Mouse (Mus musculus) skeletal muscle tissue, adult 2 months (tissue): ENCODE results near the gene Chn2.
"Not testable (repeated sequence)": the region's sequence is repeated elsewhere in the genome, so short reads cannot be mapped to it uniquely, and the experiment has no call there.

Experiments
- DNase-seq: peaks from one replicate; pipeline ENCODE4 v3.0.0-alpha.2; 2012; ENCODE audit warnings: low read depth, low spot score

Chn2 gene

DNA sequence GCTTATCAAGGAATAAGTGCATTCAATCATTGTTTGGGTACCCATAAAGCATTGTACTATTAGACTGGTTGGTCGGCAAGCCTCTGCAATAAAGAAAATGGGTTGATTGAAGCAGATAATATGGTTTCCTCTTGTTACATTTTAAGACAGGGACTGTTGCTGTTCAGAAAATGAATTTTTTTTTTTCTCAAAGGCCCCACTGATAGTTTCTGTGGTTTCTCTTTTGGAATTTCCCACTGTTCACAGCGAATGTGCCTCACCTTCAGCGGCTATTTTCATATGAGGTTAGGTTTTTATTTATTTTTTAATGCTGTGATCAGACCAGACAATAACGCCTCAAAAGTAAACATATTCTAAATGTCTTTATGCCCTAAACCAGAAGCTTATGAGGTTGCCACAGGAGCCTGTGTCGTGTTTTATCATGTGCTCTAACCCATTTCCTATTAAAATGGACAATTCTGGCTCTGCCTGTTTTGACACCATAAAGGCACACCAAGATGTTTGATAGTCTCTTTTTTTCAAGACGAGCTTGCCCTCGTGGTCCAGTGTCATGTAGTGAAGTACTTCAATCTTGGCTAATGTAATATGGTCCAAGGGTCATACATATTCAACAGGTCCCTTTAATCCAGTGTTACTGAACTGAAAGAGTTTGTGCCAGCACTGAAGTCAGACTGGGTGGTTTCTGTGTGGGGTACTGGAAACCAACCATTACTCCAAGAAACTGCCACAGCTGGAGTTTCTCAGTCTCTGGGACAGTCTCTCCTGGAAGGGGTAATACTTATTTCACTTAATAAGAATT lies 112.3 kb downstream of the Chn2 start:
- no peak for DNase-seq

DNA sequence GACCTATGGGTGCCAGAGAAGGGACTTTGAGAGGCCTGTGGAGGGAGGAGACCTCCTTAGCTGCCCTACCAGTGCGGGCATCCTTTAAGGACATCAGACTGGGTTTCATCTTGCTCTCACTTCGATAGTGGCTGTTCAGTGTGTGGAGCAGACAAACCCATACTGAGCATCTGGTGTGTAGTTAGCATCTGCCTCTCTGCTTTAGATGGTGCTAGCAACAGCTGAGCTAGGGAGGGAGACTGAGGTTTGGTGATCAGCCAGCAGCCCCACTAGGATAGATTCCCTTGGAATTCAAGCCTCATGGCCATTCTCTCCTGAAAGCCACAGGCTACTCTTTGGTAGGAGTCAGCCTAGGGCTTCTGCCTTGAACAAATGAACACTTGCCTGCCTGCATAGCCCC lies 117.7 kb downstream of the Chn2 start:
- DNase-seq: no peak

DNA sequence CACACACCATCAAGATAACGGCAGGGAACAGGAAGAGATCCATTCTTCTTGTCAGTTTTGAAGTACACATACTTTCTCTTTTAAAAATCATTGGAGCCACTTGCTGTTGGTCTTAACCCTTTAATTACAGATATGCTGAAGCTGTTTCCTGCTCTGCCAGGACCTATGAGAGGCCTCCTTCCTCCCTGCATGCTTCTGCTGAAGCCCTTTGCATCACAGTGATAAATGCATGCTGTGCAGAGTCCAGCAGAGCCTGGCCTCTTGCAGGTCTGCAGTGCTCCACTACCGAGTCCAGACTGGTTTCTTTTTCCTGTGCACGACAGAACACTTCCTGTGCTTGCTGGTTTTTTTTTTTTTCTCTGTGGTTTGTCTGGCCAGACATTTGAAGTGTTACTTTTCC lies 119.0 kb downstream of the Chn2 start:
- DNase-seq: no peak

DNA sequence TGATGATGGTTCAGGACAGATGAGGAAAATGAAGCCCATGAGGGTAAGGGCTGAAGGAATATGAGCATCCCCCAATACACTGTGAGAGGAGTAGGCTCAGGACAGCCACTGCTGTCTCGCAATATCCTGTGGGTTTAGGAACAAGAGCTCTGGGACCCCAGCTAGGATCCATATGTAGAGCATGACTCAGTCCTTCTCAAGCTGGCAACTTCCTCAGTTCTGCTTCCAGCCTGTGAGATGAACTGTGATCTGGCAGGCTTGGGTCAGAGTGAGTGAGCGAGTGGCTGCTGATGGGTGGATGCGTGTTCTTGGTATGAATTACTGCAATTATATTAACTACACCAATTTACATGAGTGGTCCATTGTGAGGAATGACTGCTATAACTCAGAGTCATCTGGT lies 121.3 kb downstream of the Chn2 start:
- DNase-seq: no peak

DNA sequence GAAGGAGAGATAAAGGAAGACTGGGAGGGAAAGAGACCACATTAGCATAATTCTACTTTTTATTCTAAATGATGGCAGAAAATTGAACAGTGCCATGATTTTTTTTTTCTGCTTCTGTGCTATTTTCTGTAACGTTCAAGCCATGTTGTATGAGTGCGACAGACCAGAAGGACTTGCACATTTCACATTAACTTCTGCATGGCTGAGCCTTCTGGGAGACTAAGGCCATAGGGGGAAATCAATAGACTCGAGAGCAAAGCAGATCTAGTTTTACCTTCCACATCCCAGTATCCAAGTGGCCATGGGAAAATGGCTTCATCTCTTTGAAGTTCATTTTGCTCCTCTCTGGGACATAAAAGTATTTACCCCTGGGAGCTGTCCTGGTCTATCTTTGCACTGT lies 121.9 kb downstream of the Chn2 start:
- DNase-seq: no peak

DNA sequence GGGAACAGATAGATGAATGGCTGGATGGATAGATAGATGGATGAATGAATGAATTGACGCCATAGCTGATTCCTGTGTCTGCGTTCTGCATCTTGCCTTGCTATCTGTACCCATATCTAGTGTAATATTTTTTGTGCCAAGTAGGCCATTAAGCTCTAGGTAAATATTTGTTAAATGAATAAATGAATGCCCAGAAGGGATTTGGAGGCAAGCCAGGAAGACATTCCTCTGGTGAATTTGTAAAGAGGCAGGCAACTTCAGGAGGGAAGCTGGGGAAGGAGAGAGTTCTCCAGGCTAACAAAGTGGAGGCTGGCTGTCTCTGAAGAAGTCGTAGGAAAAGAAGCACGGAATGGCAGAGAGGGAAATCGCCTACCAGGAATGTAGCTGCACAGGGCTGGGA lies 123.0 kb downstream of the Chn2 start:
- DNase-seq: no peak

DNA sequence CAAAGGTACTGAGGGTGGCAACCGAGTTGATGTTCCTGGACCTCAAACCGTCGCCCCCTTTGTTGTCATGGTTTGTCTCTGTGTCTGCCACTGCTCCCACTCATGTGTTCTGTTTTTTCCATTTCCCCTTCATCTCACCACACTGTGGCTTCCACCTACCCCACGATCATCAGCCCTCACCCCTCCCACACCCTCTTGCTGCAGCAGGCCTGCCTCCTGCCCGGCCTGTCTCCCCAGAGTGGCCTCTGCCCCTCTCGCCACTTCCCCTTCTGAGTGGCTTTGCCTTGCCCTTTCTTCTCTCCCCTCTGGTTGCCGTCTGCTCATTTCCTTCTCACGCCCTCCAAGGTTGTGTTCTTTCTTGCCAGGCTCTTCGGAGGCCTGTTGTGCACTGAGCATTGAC lies 123.4 kb downstream of the Chn2 start:
- DNase-seq: peak; percentile 37

DNA sequence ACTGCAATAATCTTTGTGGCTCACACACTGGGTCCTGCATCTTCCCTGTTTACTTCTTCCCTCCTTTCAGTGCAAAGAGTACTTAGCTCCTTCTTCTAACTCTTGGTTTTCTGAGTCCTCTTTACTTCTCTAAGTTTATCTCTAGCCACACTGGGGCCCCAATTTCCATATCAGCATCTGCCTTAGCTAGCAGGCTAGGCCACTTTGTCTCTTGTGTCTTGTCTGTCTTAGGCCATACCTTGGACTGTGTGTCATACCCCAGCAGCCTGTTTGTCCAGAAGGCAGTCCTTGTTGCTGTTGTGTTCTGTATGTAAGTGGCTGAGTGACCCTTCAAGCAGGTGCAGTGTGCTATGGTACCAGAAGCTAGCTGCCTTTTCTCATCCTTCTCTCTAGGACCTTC lies 124.3 kb downstream of the Chn2 start:
- DNase-seq: no peak

DNA sequence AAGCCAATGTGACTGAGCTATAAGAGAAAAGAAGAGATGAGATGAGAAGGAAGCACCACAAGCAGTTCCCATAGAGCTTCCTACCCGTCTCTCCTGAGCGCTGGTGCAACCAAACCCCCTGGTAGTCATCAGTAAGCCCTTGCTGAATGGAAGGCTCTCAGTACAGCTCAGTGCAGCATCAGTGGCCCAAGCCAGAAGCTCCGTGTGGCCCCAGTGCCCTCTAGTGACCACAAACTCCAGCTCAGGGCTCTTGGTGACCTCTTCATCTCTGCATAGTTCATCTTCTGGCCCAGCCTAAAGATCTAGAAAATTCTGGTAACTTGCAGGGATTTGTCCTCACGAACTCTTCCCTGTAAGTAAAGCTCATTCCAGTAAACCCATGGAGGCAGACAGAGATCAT lies 125.4 kb downstream of the Chn2 start:
- DNase-seq: no peak

DNA sequence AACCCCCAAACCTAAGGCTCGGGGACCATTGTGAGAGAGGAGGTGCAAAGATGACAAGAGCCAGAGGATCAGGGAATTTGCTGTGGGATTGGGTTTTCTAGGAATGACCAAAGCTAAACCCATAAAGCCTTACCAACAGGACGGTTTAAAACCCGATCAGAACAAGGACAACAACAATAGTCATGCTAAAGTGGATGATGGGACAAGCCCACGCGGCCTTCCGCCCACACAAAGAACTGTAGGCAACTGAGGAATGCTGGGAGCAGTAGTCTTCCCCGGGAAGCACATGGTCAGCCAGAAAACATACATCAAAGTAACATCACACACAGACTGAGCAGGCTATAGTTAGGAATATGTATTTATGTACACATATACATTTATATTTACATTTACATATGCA lies 125.9 kb downstream of the Chn2 start:
- DNase-seq: no peak

DNA sequence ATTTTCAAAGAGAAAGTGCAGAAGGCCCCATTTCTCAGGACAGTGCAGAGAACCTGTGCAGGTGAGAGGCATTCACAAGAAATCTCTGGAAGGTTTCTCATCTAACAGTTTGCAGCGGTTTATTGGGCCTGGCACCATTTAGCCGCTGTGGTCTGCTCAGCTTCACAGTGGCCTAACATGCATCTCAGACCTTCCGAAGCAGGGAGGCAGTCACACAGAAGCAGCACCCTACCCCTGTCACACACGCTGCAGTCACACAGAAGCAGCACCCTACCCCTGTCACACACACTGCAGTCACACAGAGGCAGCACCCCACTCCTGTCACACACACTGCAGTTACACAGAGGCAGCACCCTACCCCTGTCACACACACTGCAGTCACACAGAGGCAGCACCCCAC lies 126.5 kb downstream of the Chn2 start:
- DNase-seq: no peak

DNA sequence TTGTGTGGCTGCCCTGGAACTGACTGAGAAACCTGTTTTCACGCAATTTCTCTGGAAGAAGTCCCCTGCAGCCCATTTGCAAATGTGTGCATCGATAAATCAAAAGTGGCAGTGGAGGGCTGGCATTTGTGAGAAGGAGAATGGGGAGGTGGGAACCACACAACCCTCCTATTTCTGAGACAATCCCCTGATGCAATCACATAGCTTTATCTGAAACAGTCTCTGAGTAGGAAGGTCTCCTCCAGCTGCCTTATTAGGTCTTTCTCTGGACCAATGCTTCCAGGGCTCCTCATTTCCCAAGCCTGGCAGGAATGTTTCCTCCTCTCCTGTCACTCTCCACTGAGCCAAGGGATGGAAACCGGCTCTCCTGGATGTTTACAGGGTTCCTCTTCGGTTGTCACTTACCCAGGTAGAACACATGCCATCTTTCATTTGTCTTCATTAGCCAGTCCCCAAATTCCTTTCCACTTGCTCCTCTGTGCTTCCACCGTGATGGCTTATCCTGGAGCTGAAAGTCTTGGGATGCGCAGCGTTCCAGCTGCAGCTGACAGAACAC lies 127.7 kb downstream of the Chn2 start:
- DNase-seq: no peak

DNA sequence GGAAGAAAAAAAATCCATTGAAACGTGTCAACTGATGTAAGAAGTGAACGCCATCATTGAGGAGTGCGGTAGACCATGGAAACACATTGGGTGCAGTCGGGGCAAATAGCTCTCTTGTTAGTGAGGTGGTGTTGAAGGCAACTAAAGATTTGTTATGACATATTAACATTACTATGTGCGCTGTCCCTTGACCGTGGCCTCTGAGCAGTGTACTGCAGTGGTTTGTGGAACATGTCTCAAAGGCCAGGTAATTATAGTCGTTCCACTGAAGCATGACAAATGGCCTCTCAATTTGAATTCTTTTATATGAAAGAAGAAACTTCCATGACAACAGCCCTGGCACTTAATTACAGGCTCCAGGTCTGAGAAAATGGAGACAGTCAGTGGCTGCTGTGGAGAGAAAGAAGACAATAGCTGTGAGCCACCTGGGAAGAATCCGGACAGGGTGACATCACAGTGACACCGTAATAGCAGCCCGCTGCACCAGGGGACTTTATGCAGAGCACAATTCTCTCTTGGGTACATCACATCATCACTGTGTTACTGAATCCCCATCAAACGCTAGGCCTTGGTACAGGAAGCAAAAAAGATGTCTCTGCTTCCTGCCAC lies 131.0 kb downstream of the Chn2 start:
- DNase-seq: no peak

DNA sequence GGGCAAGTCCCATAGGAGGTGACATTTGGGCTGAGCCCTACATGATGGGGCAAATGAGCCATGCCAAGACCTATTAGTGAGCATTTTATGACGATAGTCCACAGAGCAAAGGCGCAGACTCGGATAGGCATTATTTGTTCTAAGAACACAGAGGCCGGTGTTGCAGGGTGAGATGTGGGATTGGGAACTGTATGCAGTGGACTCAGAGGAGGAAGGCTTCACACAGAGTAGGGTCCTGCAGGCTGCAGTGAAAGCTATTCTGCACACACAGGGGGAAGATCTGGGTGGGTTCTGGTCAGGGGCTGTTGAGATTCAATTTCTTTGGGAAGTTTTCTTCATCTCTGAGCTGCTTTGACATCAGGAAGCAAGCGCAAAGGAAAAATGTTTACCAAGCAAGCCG lies 132.0 kb downstream of the Chn2 start:
- DNase-seq: no peak

DNA sequence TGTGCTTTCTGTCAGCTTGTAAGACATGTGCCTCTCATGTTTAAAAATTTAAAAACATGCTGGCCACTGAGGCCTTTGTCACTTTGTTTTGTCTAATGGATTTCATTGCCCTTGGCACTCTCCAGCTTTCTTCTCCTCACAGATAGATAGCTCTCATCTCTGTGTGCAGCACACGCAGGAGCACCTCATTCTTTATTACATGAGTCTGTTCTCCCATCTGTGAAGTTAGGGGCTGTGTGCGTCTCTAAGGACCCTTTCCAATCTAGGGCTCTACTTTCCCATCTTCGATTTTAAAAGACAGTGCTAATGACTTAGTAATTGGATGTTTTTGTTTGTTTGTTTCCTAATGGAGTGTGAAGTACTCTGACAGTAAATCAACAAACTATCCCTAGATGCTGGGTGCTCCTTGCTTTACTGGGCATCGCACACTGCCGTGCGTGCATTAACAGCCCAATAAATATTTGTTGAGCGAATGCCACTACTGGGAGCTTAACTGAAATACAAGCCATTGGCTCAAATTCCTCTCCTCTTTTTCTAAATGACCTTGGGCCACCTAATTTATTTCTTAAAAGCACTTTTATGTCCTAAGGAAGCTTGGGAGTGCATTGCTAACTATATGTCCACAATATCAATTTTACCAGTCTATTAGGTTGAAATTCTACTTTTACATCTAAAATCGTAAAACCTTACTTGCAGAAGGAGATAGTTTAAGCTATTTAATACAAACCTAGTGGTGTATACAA lies 136.3 kb downstream of the Chn2 start:
- no peak for DNase-seq

DNA sequence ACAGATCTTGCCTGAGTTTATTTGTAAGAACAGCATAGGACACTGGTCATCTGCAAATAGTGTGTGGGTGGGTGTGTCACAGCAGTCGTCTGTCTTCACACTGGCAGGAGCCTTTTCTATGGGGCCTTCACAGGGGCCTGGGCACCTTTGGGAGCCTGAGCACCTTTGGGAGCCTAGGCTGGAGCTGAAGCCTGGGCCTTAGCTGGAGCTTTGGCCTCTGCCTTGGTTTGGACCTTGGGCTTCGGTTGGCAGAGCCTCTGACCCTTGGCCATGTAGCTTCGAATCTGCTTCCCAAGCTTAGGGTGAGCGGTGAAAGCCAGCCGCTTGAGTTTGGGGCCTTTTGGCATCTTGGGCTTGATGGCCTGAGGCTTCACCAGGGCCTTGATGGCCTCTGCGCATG lies 137.7 kb downstream of the Chn2 start:
- DNase-seq: not testable (repeated sequence)

DNA sequence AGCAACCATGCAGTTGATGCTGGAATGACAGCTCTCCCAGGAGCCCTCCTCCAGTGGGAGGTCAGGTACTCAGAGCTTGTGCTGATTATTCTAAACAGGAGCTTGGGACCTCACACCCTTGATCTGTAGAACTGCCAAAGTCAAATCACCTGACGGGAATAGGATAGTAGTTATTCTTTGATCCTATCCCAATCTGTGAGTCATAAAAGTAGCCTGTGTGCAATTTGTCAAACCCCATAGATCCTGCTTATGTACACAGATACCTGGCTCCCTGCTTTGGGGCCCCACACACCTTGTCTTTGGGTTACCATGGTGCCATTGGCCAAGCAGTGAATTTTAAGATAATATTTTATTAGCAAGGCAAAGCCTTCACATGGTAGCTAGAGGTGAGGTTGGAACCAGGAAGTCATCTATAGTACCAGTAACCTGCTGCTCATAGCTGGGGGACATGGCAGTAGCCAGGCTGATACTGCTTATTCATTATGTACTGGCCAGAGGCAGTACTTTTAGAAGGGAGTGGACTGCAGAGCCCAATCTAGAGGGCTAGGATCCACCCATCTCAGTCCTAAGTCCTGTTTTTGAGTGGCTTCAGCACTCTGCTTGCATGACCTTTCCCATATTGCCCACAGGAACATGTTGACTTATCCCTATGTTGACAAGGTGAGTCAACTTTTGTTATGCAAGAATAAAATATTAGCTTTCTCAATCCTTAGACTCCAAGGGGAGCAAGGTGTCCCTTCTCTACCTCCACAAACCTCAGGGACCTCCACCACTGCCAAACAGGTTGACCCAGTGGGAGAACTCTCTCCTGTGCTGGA lies 139.9 kb downstream of the Chn2 start:
- no peak for DNase-seq

DNA sequence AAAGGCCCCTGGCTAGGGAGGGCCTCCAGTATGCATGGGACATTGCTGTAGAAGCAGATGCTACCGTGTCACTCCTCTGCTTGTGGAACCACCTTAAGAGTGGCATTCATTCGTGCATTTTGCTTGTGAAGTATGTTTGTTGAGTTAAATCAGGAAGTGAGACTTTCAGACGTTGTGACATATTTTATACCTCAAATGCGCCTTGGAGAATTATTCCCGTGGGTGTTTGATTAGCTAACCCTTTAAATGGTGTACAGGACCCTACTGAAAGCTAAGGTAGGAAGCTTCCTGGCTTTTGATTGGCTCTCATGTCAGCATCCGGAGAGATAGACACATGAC lies 140.5 kb downstream of the Chn2 start:
- no peak for DNase-seq

DNA sequence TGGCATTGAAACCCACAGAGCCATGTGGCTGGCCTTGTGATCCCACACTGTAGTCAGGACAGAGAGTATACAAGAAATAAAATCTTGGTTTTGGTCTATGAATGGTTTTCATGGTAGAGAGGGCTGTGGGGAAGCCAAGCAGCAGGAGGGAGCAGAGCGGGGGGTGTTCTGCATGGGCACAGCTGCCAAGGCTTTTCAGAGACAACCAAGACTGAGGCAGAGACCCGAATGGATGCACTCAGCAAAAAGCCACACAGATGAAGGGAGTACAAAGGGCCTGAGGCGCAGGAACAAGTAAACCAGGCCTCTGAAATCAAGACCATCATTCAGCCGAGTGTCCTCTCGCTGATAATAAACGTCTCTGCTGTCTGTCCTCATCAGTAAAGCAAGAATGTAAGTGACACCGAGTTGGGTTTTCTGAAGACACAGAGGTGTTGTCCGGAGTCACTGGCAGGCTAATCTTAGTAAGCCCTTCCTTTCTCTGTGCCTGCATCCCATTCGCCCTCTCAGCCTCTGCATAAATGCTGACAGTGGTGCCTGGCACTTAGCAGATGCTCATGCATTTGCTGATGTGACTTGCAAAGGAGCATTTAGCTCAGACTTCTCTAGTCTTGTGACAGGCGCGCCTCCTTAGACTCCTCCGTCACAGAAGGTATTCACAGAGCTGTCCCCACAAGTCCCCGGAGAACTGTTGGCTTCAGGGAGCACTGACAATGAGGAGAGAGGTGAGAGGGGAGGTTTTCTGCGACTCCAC lies 144.6 kb downstream of the Chn2 start:
- no peak for DNase-seq

DNA sequence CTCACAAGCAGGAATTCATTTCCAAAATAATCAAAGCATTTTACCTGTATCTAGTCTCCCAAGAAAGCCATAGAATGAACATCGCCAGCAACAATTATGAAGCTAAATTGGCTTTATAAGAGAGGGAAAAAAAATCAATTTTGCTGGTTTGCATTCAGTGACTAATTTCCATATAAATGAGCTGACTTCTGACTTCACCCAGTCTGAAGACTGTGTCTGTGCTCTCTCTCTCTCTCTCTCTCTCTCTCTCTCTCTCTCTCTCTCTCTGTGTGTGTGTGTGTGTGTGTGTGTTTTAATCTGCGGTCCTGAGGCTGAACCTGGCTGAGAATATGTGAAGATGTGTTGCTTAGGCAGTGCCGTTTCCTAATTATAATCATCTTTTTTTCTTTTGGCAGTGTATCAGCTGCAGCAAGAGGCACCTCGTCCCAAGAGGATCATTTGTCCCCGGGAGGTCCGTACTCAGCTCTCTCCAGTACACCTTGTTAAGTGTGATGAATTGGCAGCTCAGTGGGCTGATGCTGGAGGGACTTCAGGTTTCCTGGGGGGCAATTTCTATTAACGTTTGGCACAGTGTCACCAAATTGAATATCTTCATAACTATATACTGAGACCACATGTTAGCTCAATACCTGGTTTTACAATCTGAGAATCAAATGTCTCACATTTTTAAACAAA lies 154.4 kb downstream of the Chn2 start:
- DNase-seq: no peak
